Mouse (Mus musculus) yolk sac, embryonic 10.5 days (tissue): ENCODE results near the gene Mapk1ip1l.
A peak's percentile ranks its signal among the peaks of the same experiment; 100 is the strongest.

ENCODE experiments used
- DNase-seq: peaks from one replicate; pipeline ENCODE4 v3.0.0-alpha.2; 2017; ENCODE audit warnings: low spot score

Gene Mapk1ip1l

DNA sequence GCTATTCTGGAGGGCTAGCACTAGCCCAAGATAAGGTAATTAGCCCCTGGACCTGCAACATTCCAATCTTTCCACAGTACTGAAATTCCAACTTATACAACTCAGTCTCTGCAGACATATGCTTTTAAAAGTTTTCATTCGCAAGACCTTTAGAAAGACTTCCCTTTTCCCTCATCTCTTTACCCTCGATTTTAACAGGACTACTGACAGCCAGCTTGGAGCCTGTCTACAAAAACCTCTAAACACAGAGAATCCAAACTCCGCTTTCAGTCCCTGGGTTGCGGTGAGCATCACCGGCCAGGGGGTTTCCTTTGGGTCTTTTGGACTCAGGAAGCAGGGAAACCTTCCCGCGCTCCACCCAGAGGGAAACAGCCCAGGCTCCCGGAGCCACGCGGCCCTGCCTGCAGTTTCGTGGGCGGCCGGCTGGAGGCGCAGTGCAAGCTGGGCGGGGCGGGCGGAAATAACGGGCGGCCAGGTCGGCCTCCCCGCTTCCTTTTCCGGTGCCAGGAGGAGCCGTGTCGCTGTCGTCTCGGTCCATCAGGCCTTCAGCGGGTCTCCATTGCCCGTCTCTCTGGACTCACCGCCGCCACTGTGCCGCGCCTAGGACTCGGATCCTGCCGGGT lies at the start of gene Mapk1ip1l:
Mapk1ip1l (plus strand) TSS at position 482 of the 623 bp plus-strand sequence.
- DNase-seq = peak; percentile 90

DNA sequence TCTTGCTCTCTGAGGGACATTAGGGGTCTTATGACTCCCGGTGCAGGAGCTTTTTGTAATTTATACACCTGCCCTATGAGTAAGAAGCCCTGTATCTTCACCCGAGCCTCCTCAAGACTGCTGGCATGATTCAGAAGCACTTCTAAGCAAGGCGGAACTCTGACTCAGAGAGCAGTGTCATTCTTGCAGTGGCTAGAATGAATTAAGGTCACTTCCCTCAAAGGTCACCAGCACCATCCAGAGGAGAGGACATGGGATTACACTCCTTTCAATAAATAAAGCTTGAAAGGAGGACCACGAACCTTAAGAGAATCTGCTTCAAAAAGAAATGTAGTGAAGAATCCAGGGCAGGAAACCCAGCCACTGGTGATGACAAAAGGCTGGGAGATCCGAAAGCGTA lies 48.2 kb upstream of the Mapk1ip1l start:
- no peak for DNase-seq

DNA sequence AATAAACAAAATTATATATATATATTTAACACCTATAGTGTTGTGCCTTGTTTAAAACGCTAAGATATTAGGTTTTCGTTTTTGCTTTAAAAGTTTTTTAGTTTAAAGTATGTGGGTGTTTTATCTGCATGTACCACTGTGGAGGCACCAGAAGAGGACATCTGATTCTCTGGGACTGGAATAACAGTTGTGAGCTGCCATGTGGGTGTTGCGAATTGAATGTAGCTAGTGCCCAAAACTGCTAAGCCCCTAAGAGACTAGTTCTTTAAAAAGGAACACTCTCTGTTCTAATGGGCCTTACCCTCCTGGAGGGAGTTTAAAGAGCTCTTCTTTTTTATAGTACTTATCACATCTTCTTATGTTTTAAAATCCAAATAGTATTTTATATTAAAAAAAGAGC lies 33.2 kb upstream of the Mapk1ip1l start:
- DNase-seq = no peak

DNA sequence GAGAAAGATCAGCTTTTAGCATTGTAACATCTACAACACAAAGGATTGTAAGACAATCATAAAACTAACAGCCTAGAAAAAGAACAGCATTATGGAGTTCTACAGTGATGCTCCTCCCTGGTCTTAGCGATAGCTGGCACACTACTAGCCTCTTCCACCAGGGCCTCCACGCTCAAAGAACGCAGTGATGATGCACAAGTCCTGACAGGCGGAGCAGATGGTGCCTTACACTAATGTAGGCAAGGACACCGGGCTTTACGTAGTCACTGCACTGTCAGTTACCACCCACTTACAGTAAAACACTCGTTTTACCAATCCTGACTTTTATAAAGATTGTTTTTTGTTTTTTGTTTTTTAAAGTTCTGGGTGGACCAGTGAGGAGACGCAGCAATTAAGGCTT lies 32.2 kb upstream of the Mapk1ip1l start:
- DNase-seq = no peak

DNA sequence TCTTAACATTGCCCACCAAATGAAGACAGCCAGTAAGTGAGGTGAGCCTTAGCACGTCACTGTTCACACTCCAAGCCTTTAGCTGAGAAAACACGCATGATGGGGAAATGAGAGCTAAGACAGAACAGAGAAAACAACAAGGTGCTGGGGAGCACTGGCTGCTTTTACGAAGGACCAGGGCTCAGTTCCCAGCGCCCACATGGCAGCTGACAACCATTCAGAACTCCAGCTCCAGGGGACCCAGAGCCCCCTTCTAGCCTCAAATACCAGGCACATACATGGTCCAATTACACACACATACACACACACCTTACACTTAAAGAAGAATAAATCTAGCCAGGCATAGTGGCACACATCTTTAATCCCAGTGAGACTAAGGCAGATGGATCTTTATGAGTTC lies 29.0 kb upstream of the Mapk1ip1l start:
- no peak for DNase-seq

DNA sequence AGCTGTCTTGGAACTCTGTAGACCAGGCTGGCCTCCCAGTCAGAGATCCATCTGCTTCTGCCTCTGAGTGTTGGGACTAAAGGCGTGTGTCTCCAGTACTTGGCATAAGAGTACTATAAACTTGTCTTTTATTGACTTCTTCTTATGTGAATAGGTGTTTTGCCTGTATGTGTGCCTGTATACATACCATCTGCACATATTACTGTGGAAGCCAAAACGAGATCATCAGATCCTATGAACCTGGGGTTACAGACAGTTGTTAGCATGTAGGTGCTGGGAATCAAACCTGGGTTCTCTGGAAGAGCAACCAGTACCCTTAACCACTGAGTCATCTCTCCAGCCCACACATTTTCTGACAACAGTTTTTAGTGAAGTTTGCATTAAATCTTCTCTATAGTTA lies 28.4 kb upstream of the Mapk1ip1l start:
- DNase-seq = no peak

DNA sequence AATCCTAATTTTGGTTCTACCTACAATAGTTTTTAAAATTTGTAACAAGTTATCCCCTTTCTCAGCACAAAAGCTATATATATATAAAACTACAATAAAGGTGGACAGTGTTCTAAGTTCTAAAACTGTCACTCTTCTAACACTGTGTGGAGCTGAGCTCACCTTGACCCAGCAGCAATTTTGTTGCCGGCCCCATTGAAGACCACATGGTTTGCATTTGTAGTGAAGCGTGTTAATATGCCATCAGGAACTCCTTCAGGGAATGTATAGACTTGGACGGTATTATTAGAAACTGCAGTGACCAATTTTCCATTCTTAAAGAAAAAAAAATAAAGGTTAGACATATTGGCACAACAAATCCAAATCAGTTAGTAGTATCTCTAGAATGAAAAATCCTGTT lies 24.3 kb upstream of the Mapk1ip1l start:
- no peak for DNase-seq

DNA sequence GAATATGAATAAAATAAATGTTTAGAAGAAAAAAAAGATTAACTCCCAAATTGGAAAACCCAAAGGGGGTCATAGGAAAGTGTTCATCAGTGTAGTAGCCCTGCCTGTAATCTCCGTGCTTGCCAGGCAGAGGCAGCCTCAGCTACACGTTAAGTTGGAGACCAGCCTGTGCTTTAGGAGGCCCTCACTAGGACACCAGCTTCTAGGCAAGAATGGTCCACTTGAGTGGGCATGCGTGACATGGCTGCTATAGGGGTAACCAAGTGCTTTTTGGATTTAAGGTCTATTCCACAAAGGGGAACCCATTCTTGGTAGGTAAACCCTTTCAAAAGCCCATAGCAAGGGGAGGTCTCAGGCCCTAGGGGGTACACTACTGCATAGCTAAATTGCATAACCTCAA lies 22.6 kb upstream of the Mapk1ip1l start:
- DNase-seq = no peak

DNA sequence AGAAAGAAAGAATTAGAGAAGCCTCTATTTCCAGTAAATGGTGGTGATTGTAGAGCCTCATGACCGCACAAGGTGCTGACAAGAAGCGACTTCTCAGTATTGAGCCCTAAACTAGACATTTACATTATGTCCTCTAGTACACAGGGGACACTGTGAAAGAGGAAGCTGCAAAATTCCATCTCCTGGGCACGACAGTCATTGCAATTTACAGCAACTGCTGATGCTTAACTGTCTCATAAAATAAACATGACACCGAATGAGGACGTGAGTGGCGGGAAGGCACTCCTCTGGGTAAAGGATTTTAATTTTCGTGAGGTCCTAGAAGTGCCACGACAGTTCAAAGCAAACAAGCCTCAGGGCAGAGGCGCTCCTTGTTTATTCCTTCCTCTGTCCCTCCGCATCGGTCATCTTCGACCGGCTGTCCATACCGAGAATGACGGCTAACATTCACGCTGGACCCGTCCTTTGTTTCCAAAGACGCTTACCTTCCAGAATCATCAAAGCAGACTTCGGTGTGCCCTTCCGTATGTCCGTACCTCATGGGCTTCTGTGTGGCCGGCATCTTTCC lies 21.9 kb upstream of the Mapk1ip1l start:
- no peak for DNase-seq

DNA sequence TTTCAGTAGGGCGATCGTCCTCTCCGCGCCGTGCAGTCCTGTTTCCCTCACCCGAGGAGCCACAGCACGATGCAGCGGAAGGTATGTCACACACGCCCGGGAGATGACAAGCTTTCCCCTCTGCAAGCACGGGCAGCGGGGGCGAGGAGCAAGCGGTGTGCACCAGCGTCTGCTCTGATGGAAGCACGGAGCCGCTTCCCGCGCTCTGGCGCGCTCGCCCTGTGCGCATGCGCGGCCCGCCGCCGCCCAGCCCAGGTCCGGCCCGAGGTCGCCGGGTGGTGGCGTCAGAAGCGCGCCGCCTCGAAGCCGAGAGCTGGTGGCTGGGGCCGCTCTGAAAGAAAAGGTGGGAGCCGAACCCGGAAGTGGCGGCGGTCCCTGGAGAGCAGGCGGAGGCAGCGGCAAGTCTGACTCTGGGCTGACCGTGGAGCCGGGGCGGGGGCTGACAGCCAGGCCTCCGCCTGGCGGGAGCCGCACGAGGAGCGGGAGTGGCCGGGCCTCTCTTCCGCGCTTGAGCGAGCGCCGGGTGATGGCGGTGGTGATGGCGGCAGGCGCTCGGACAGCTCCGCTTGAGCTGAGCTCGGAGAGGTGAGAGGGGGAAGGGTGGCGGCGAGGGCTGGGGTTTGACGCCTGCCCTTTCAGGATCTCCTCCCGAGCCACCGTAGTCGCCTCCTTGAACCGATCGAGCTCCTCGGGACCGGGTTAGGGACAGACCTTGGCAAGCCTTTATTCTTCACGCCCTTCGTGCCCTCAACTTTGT lies 21.3 kb upstream of the Mapk1ip1l start, which contains the start of the genes Wdhd1 and Socs4:
Wdhd1 (minus strand) TSS at position 221 of the 757 bp plus-strand sequence.
Socs4 (plus strand) TSS at position 295 of the 757 bp plus-strand sequence.
- peak; percentile 96 for DNase-seq

DNA sequence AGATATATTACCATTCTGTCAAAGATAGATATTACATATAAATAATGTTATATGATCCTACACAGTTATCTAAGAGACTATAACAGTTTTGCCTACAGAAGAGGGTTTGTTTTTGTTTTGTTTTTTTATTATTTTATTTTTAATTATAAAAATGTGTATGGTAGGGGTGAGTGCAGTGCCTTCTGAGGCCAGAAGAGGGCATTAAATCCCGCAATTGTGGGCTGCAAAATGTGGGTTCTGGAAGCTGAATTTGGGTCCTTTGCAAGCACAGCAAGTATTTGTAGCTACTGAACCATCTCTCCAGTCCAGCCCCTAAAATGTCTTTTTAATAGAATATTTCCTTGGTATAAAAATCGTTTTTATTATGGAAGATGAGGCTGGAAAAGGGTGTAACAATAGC lies 19.0 kb upstream of the Mapk1ip1l start:
- DNase-seq = no peak

DNA sequence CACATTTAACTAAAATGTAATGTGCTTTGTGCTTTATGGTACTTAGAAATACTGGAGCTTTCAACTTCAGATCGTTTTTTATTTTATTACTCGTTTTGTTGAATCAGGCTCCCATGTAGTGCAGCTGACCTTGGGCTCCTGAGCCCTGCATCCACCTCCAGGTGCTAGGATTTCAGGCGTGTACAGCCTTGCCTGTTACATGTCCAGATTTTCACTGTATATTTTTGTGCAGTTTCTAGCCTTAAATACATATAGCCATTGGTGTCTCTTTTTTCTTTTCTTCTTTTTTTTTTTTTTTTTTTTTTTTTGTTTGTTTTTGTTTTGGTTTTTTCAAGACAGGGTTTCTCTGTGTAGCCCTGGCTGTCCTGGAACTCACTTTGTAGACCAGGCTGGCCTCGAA lies 16.5 kb upstream of the Mapk1ip1l start:
- DNase-seq = no peak

DNA sequence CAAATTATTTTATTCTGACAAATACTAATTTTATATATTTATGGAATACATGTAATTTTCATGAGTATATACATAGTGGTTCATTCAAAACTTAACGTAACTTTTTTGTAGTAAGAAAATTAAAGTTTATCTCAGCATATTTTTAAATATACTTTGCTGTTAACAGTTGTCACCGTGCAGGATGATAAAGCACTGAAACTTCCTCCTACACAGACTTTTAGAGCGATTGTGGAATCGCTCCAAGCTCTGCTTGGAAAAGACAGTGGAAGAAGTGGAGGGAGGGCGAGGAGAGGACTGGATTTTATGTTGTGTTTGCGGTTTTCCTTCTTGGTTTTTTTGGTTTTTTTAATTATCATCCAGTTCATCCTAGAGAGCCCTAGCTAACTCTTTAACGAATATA lies 14.5 kb upstream of the Mapk1ip1l start:
- no peak for DNase-seq

DNA sequence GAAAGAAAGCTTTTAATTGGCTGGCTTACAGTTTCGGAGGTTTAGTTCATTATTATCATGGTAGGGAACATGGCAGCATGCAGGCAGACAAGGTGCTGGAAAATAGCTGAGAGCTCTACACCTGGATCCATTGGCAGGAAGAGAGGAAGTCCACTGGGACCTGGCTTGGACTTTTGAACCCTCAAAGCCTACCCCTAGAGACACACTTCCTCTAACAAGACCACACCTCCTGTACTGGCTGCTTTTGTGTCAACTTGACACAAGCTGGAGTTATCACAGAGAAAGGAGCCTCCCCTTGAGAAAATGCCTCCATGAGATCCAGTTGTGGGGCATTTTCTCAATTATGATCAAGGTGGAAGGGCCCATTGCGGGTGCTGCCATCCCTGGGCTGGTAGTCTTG lies 12.8 kb upstream of the Mapk1ip1l start:
- DNase-seq = no peak

DNA sequence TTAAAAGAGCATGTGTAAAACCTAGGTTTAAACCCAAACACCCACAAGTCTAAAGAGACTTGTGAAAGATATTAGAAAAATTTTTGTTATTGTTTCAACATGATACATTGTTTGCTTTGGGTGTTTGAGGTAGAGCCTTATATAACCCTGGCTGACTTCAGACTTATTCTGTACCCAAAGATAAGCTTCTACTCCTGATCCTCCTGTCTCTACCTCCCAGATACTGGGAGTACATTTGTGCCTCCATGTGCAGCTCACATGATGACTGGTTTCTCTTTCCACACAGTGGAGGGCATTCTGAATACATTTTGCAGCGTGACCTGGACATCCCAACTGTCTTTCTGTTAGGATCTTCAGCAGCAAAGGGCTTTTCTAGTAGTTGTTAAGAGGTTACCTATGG lies 11.9 kb upstream of the Mapk1ip1l start:
- no peak for DNase-seq

DNA sequence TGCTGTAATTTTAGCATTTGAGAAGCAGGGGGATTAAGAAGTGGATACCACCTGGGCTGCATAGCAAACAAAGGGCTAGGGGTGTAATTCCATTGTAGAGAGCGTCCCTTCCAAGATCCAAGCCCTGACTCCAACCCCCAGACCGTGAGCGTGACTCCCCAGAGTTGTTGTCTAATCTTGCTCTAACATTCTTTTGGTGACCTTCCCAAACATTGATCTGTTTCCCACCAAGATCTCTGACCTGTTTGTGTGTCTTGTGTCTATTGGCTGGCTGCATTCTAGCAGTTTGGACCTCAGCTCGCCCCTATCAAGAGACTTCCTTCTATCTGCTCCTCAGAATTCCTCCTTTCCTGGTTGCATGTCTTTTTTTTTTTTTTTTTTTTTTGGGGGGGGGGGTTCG lies 11.0 kb upstream of the Mapk1ip1l start:
- DNase-seq = no peak

DNA sequence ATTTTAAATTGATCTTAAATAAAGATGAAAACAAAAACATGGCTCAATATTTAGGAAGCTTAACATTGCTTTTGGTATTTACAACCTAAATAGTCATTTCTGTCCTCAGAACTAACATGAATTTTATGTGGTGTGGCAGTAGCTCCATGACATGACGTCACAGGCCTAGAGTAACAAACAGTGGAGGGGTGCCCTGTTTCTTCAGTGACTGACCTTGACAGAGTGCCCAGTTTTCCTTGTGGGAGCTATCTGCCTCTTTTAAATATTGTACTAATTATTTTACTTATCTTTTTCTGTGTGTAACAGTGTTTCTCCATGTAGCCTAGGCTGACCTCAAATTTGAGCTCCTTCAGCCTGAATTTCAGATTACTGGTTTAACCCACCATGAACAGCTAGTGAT lies 6.3 kb upstream of the Mapk1ip1l start:
- no peak for DNase-seq

DNA sequence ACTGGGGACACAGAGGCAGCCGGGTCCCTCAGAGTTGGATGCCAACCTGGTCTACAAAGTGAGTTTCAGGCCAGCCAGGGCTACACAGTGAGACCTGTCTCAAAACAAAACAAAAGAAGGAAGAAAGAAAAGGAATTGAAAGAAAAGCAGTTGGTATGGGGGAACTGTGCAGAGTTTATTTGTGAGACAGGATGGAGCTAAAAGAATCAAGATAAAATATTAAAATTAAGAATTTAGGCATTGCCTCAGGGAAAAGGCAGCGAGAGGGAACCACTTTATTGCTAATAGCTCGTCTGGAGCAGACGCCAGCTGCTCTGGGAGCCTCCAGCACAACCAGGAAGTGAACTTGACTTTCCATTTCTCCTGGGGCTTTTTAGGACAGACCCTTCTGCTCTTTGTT lies 3.9 kb upstream of the Mapk1ip1l start:
- DNase-seq = no peak

DNA sequence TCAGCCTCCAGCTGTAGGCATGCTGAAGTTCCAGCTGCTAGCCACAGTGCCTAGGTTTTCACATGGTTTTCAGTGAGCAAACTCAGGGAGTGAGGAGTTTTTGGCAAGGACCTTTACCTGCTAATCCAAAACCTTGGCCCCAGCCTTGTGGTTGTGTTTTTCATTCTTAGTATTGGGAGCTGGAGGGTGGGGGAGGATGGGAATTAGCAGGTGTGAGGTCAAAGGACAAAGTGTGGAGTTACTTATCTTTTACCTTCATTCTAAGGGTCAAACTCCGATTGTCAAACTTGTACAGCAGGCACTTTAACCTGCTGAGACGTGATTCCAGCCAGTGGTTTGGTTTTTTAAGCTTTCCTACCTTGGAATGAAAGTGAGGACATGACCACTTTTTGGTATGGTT lies 1.8 kb upstream of the Mapk1ip1l start:
- DNase-seq = peak; percentile 82

DNA sequence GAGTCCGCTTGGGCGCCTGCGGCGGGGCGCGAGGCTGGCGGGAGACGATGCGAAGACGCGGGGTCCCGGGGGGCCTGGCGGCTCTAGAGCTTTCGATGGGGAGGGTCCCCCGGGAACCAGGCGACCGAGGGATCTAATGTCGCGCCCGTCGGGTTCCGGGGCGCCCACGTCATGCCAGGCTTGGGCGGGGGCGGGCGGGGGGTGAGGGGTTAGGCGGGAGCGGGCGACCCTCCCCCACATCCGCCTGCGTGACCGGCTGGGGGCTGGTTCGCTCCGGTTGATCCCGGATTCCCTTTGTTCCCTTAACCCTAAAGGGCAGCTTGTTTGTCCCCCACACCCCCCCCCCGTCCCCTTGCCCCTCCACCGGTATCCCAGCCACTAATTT lies 334 bp downstream of the Mapk1ip1l start:
- DNase-seq = peak; percentile 77

DNA sequence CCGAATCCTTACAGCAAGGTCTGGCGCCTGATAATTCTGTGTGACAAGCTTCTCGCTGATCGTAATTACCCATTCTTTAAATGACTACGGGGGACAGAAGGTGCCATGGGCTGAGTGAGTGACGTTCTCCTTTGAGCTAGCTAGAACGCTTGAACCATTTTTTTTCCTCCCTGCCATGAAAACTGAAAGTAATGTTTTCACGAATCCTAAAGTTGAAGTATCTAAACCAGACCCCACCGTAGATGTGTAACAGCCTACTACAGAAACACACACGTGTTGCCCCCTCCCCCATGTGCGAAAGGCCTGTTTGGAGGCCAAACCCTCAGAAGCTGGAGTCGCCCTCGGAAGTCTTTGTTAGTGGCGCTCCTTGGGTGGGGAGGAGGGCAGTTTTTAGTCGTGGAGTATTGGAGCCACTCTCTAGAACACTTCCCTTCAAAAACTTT lies 774 bp downstream of the Mapk1ip1l start:
- DNase-seq = peak; percentile 70

DNA sequence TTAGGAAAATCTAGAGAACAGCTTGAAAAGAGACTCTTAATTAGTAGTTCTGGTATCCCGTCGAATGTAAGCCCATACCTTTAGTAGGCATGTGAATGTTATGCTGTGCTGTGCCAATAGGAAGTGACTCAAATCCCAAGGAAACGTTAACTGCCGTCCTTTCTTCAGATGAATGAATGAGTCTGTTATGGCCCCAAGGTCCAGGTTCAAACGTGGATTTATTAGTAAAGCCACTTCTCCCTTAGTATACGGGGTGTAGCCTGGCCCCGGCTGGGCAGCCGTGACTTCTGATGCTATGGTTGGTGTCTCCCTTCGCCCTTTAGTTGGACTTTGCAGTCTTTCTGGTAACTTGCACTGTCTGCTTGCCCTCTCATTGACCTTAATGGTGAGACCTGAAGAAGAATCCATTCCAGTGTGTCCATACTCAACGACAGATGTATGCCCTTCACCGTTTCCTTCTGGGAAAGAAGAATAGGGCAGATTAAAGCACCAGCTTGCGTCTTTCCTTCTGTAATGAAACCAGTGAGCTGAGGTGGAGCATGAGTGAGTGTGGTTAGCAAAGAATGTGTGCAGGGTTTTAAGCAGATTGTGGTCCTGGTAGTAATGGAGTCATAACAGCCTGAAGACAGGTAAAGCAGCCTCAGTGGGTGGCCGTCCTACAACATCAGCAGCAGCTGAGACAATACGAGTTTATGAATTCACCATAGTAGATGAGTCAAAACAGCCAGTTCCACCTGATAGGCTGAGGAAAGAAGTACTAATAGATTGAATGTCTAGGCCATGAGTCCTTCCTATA lies 5.0 kb downstream of the Mapk1ip1l start:
- no peak for DNase-seq
